Mouse (Mus musculus) cerebellum, adult 2 months (tissue): ENCODE measurements around the gene Mlxip.
A peak's percentile ranks its signal among the peaks of the same experiment; 100 is the strongest.

Source experiments
- CTCF ChIP-seq: fragments of 200-500 bp; IDR thresholded peaks from 2 replicates; pipeline ENCODE4 v1.5.1; 2011; ENCODE audit warnings: low read depth, mild to moderate bottlenecking, control low read depth, low read length, moderate library complexity, borderline replicate concordance; ENCODE audit not compliant: insufficient read depth
- POLR2A ChIP-seq: fragments of 200-500 bp; IDR thresholded peaks from 2 replicates; pipeline ENCODE4 v1.6.1; 2011; ENCODE audit warnings: low read length, control low read depth, borderline replicate concordance; ENCODE audit not compliant: insufficient read depth

GRCm38 (mm10) chr5:123440664-123441063, 46.1 kb downstream of the Mlxip start:
- TF ChIP-seq CTCF, result peak; percentile 18; the same call in 1 of the 2 replicates
- TF ChIP-seq POLR2A, result no peak
